Mouse (Mus musculus) lung, adult 2 months (tissue): ENCODE results near the gene Sgtb.

Experiments
- CTCF ChIP-seq: fragments of 200-500 bp; IDR thresholded peaks from 2 replicates; pipeline ENCODE4 v1.5.1; 2011; ENCODE audit warnings: mild to moderate bottlenecking, low read length, control low read depth; ENCODE audit not compliant: insufficient read depth
- POLR2A ChIP-seq: fragments of 200-500 bp; IDR thresholded peaks from 2 replicates; pipeline ENCODE4 v1.6.1; 2011; ENCODE audit warnings: low read depth, mild to moderate bottlenecking, control low read depth, low read length, borderline replicate concordance; ENCODE audit errors: extremely low read depth

DNA sequence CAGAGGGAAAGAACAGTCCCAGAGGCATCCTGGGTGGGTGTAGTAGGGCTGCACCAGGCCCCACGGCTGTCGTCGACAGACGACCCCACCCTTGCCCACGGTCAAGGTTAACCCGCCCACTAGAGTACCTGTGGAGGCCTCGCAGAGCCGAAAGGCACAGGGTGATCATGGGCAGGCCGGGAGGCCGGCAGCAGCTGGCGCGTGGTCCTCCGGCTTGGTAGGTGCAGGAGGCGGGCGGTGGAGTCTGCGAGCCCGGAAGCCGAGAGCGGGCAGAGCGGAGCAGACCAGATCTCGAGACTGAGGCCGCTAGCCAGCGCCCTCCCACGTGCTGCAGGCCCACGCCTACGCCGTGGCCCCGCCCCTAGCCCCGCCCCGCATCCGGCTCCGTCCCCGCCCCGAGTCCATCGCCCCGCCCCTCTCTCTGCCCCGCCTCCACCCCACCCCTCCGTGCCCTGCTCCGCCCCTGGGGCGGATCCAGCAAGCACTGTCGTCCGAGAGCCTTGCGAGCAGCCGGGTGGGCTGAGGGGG lies at the start of gene Sgtb, which contains the start of gene Nln:
- TF ChIP-seq POLR2A (peak; percentile 51; the same call in 1 of the 2 replicates), CTCF (no peak)
